Mouse (Mus musculus) erythroblast, embryonic 14.5 days (primary cell): ENCODE data around the gene Wdr75. TPM values are rescaled to one million over a fixed set of nuclear protein-coding genes. Genes with fewer than 3 reads are reported as not detected.

Source experiments
- H3K27me3 ChIP-seq: 2 replicates; pipeline ENCODE4 v1.6.1; 2012; ENCODE audit warnings: inconsistent platforms; ENCODE audit not compliant: control insufficient read depth
- H3K36me3 ChIP-seq: 2 replicates; pipeline ENCODE4 v1.6.1; 2012; ENCODE audit warnings: mild to moderate bottlenecking, inconsistent platforms; ENCODE audit not compliant: control insufficient read depth
- H3K4me1 ChIP-seq: 2 replicates; pipeline ENCODE4 v1.6.1; 2012; ENCODE audit warnings: inconsistent platforms; ENCODE audit not compliant: control insufficient read depth
- H3K4me3 ChIP-seq: replicated peaks from 2 replicates; pipeline ENCODE3; 2012; ENCODE audit warnings: moderate library complexity, mild to moderate bottlenecking, inconsistent platforms
- H3K9me3 ChIP-seq: 2 replicates; pipeline ENCODE4 v1.6.1; 2012; ENCODE audit warnings: low read length, inconsistent platforms, mixed read lengths; ENCODE audit not compliant: control insufficient read depth
- GATA1 ChIP-seq: IDR thresholded peaks from 2 replicates; pipeline ENCODE4 v1.6.1; 2012; ENCODE audit warnings: low read length, inconsistent platforms, mixed read lengths
- TAL1 ChIP-seq: IDR thresholded peaks from 3 replicates; pipeline ENCODE4 v1.6.1; 2012; ENCODE audit warnings: low read length, inconsistent platforms, mixed read lengths
- polyA plus RNA-seq: library from polyadenylated mRNA; stranded (reverse); fragments of >175 nt; gene quantifications from 2 replicates; pipeline ENCODE4 v1.2.3, GENCODE M21; 2012

Wdr75 gene
- polyA plus RNA-seq, 1 experiment, result 0.16 TPM

DNA sequence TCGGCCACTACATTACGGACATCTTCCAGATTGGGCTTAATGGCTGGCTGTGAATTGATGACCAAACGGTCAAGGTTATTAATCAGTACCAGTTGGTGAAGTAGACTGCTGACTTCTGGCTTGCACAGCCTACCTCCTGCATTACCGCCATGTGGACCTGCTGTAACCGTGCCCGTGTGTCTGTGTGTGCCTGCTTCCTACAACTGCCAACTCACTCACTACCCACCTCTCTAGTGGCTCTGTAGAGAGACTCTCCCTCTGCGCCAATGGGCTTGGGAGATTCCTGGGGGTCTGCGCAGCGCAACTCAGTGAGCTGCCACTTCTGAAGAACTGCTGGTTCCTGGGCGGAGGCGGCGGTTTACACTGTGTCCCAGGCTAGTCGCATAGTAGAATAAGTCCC is 25.6 kb upstream of the Wdr75 start:
- H3K36me3 ChIP-seq, result no peaks in the 10 kb centered on the region
- no peaks in the 10 kb centered on the region for H3K4me1 ChIP-seq
- TF ChIP-seq TAL1 (no peak), GATA1 (no peak)
- H3K27me3 ChIP-seq, result no peaks in the 10 kb centered on the region
- H3K4me3 ChIP-seq, result no peak overlapping the region
- H3K9me3 ChIP-seq, result no peaks in the 10 kb centered on the region

DNA sequence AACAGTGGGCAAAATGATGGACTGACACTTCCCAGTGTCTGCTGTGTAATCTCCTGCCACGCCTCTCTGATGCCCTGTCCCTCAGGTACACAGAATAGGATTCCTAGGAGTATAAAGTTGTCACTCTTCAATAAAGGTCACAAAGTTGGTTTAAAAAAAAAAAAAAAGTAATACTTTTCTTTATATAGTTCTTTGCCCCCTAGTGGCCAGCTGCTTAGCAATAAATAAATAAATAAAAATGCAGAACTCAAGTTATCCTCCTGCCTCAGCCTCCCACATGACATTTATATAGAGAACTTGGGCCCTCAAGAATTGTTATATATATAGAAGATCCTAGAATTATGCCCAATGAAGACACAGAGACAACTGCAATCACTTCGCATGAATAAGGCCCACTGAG is 24.9 kb upstream of the Wdr75 start:
- Histone ChIP-seq H3K27me3 (no peaks in the 10 kb centered on the region), H3K4me3 (no peak overlapping the region), H3K4me1 (no peaks in the 10 kb centered on the region), H3K36me3 (no peaks in the 10 kb centered on the region), H3K9me3 (no peaks in the 10 kb centered on the region)
- TF ChIP-seq TAL1 (no peak), GATA1 (no peak)

- TF ChIP-seq GATA1 (no peak), TAL1 (no peak)
- H3K4me1 ChIP-seq, result no peaks in the 10 kb centered on the region
Measured at GRCm38 (mm10) chr1:45780606-45781288, 14.2 kb upstream of the Wdr75 start.

GRCm38 (mm10) chr1:45816889-45817288 is 21.9 kb downstream of the Wdr75 start:
- no peaks in the 10 kb centered on the region for H3K4me1 ChIP-seq
- no peaks in the 10 kb centered on the region for H3K9me3 ChIP-seq
- TF ChIP-seq TAL1 (no peak), GATA1 (no peak)
- peaks cover 89% of the 10 kb centered on the region for H3K36me3 ChIP-seq
- no peaks in the 10 kb centered on the region for H3K27me3 ChIP-seq
- no peak overlapping the region for H3K4me3 ChIP-seq

More at GRCm38 (mm10) chr1:45780606-45781288, 14.2 kb upstream of the Wdr75 start:
- Histone ChIP-seq H3K4me3 (no peak overlapping the region), H3K36me3 (no peaks in the 10 kb centered on the region), H3K27me3 (no peaks in the 10 kb centered on the region), H3K9me3 (no peaks in the 10 kb centered on the region)

GRCm38 (mm10) chr1:45818564-45818963 is 23.6 kb downstream of the Wdr75 start:
- no peaks in the 10 kb centered on the region for H3K27me3 ChIP-seq
- H3K36me3 ChIP-seq, result peaks cover 88% of the 10 kb centered on the region
- H3K4me3 ChIP-seq, result no peak overlapping the region
- H3K9me3 ChIP-seq, result no peaks in the 10 kb centered on the region
- no peak for TF ChIP-seq GATA1
- no peak for TF ChIP-seq TAL1
- no peaks in the 10 kb centered on the region for H3K4me1 ChIP-seq

DNA sequence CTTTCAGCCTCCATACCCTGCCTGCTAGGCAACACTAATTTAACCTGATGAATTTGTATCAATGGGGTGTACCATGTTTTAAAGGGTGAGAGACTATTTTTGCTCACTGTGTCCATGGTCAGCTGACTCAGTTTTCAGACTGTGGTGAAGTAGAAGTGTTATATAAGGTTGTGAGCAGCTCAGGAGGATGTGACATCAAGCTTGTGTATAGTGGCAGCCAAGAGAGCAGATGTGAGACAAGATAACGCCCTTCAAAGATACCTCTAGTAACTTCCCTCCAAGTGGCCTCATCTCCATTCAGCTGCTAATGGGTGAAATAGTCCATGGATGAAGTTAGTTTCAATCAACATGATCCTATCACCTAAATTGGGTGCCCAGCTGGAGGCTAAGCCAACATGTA is 29.5 kb downstream of the Wdr75 start:
- Histone ChIP-seq H3K9me3 (no peaks in the 10 kb centered on the region), H3K4me1 (peaks cover 6% of the 10 kb centered on the region), H3K27me3 (no peaks in the 10 kb centered on the region), H3K4me3 (no peak overlapping the region), H3K36me3 (peaks cover 50% of the 10 kb centered on the region)
- TF ChIP-seq TAL1, result no peak
- no peak for TF ChIP-seq GATA1

DNA sequence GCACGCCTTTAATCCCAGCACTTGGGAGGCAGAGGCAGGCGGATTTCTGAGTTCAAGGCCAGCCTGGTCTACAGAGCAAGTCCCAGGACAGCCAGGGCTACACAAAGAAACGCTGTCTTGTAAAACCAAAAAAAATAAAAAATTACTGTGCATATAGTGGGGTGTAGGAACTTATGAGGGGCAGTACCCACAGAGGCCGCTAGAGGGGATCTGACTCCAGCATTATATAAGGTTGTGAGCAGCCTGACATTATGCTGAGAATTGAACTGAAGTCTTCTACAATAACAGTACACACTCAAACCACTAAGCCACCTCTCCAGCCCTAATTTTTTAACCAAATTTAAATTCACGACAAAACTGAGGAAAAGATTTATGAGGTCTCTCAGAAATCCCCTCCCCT is 30.2 kb downstream of the Wdr75 start:
- Histone ChIP-seq H3K4me1 (peaks cover 6% of the 10 kb centered on the region), H3K36me3 (peaks cover 43% of the 10 kb centered on the region)
- no peak for TF ChIP-seq TAL1
- TF ChIP-seq GATA1, result no peak

DNA sequence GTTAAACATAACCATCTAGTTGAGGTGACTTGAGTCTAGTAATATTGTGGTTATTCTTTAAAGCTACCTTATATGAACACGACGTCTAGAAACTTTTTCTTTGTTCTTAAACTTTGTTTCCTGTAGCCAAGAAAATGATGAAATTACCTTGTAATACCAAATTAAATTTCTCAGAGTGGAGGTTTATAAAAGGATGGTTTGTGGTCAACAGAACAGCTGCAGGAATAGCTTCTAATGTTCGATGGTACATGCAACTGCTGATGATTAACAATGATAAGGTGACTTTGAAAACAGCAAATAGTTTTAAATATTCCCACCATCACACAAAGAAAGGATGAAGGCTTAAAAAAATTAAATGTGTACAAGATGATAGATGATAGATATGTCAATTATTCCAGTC is 30.7 kb downstream of the Wdr75 start:
- H3K4me1 ChIP-seq, result peaks cover 6% of the 10 kb centered on the region
- H3K36me3 ChIP-seq, result peaks cover 39% of the 10 kb centered on the region
- TF ChIP-seq TAL1 (no peak), GATA1 (no peak)
- H3K27me3 ChIP-seq, result no peaks in the 10 kb centered on the region
- H3K4me3 ChIP-seq, result no peak overlapping the region
- no peaks in the 10 kb centered on the region for H3K9me3 ChIP-seq

More for the DNA sequence above, 30.2 kb downstream of the Wdr75 start:
- no peaks in the 10 kb centered on the region for H3K27me3 ChIP-seq
- H3K9me3 ChIP-seq, result no peaks in the 10 kb centered on the region
- H3K4me3 ChIP-seq, result no peak overlapping the region

- TF ChIP-seq GATA1 (no peak), TAL1 (no peak)
- Histone ChIP-seq H3K4me1 (peaks cover 6% of the 10 kb centered on the region), H3K36me3 (peaks cover 35% of the 10 kb centered on the region), H3K9me3 (no peaks in the 10 kb centered on the region), H3K27me3 (no peaks in the 10 kb centered on the region), H3K4me3 (no peak overlapping the region)
Measured at GRCm38 (mm10) chr1:45826148-45826547, 31.2 kb downstream of the Wdr75 start.

DNA sequence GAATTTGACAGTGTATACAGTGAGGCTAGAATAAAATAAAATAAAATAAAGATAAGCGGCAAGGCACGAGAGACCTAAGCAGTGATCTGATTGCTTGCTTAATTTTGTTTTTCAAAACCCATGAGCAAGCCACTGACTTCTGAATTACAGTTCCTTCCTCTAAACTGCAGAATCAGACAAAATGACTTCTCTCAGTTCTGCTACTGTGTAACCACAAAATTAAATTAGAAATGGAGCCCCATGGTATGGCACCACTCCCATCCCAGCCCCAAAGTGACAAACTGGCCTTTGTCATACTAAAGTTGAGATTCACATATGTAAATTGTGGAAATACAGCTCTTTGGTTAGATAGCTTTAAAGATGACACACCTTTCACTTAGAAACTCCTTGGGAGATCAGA is 31.8 kb downstream of the Wdr75 start:
- TF ChIP-seq GATA1 (no peak), TAL1 (no peak)
- no peaks in the 10 kb centered on the region for H3K9me3 ChIP-seq
- H3K36me3 ChIP-seq, result peaks cover 31% of the 10 kb centered on the region
- no peaks in the 10 kb centered on the region for H3K27me3 ChIP-seq
- no peak overlapping the region for H3K4me3 ChIP-seq
- peaks cover 6% of the 10 kb centered on the region for H3K4me1 ChIP-seq
